Mouse (Mus musculus): ENCODE measurements around the gene Ddx23.

DNA sequence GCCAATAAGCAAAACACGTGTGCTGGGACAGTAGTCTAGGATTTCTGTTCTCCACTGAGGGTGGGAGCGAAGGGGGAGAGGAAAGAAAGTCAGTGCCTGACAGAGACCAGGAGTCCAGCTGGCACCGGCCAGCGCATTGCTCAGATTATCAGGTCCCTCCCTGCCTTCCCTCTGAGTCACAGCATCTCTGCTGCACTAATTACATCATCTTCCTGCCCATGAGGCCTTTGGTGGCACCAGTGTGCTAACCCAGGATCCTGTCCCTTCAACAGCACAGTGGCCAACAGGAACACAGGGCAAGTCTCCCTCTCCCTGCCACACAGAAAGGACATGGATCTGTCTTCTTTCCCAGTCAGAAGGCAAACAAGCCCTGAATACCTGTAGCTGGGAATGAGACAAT is 9.9 kb upstream of the Ddx23 start:
- TF ChIP-seq CTCF (IDR thresholded peaks at IDR 0.05; ENCODE audit: low read depth, low read length), result no peak
- TF ChIP-seq GATA2 (IDR thresholded peaks at IDR 0.05; ENCODE audit: borderline replicate concordance, low read depth, low read length), result no peak

Data from G1E (cell line).